Mouse (Mus musculus) kidney, adult 2 months (tissue): ENCODE results near the gene Ccna2.

Experiments
- CTCF ChIP-seq: fragments of 200-500 bp; conservative IDR thresholded peaks from 2 replicates; pipeline ENCODE4 v1.5.1; 2011; ENCODE audit warnings: low read depth, mild to moderate bottlenecking, control low read depth, low read length, moderate library complexity, mixed read lengths; ENCODE audit not compliant: insufficient read depth, insufficient read length
- POLR2A ChIP-seq: fragments of 200-500 bp; IDR thresholded peaks from one replicate; pipeline ENCODE4 v1.6.1; 2011; ENCODE audit warnings: low read depth, low read length, control low read depth

GRCm38 (mm10) chr3:36598811-36599210, 26.9 kb upstream of the Ccna2 start:
- no peak for TF ChIP-seq POLR2A
- TF ChIP-seq CTCF = no peak
